ENCODE assay signal across 8 mouse cellular contexts in the genomic region with DNA sequence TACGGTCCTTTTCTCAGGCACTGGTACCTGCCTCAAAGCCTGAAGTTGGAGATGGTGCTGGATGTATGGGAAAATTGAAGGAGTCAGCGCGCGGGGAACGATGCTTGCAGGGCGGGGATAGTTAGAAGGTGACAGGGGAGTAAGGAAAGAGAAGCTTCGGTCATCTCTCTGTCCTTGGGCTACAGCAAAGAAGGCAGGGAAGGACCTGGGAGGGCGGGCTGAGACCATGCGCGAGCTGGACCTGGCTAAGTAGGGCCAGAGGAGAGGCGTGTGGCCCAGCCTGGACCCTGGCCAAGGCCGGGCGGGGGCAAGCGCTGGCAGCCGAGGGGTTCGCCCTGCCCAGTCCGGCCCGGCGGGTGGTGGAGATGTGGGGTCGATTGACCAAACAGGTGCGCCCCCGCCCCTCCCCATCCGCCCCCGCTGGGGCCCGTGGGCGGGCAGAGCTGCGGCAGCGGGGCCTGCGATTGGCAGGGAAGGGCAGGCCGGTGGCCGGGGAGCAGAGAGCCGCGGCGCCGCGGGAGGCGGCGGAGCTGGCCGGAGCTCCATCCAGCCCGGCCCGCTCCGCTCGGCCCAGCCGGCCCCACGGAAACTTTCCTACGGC. TPM values are rescaled to one million over a fixed set of nuclear protein-coding genes. Genes with fewer than 3 reads are reported as not detected.
A peak's percentile ranks its signal among the peaks of the same experiment; 100 is the strongest.
DNase-seq lines count a peak whose midpoint lies in the region; TF ChIP-seq lines count a peak whose summit lies in the region.

No protein-coding gene starts in this region.

- H3K79me2 ChIP-seq in heart, adult 2 months (replicated peaks; ENCODE audit: control insufficient read depth, insufficient read depth, low read length), result no peaks in the 10 kb centered on the region; the same call in 1 of the 2 replicates
- no peaks in the 10 kb centered on the region for H3K79me2 ChIP-seq in myocyte (ENCODE audit: control insufficient read depth, insufficient read depth)

- peak; percentile 99 for DNase-seq in heart, adult 11 months
- no peak for DNase-seq in heart, adult 8-10 months (ENCODE audit: low spot score)
- DNase-seq in embryonic facial prominence, embryonic 10.5 days (ENCODE audit: low spot score), result peak; percentile 70
- DNase-seq in heart, adult 2 months, result peak; percentile 86 to 87
- peak; percentile 95 for DNase-seq in kidney, adult 2 months
- peak; percentile 68 for DNase-seq in liver
- DNase-seq in urinary bladder, postnatal 14 days (ENCODE audit: low spot score), result peak; percentile 76

- H3K9ac ChIP-seq in heart, adult 2 months (ENCODE audit: low read depth, low read length), result peak overlapping the region; percentile 91

- peak overlapping the region; percentile 86 for H3K27ac ChIP-seq in embryonic facial prominence, embryonic 10.5 days (replicated peaks)
- peak overlapping the region; percentile 91 for H3K27ac ChIP-seq in heart, adult 2 months
- peak overlapping the region; percentile 74 for H3K27ac ChIP-seq in kidney, adult 2 months (ENCODE audit: insufficient read depth, low read depth, low read length)

- under 1% methylated on average over 46 of the region's 46 CpGs for WGBS in embryonic facial prominence, embryonic 10.5 days
- WGBS in heart, adult 2 months, result 2% methylated on average over 46 of the region's 46 CpGs
- WGBS in kidney, adult 2 months, result 1% methylated on average over 45 of the region's 46 CpGs

- peaks cover 99% of the 10 kb centered on the region for H3K27me3 ChIP-seq in embryonic facial prominence, embryonic 10.5 days (replicated peaks; ENCODE audit: low read depth, poor library complexity, severe bottlenecking)
- H3K27me3 ChIP-seq in heart, adult 2 months (ENCODE audit: control insufficient read depth, insufficient read depth, low read length), result no peaks in the 10 kb centered on the region
- H3K27me3 ChIP-seq in kidney, adult 2 months (replicated peaks; ENCODE audit: control insufficient read depth, insufficient read depth, low read length), result no peaks in the 10 kb centered on the region
- H3K27me3 ChIP-seq in myocyte (ENCODE audit: control insufficient read depth, insufficient read depth, insufficient read length), result no peaks in the 10 kb centered on the region

- peak overlapping the region; percentile 94 for H3K4me2 ChIP-seq in myocyte (ENCODE audit: low read depth)

- H3K36me3 ChIP-seq in embryonic facial prominence, embryonic 10.5 days (replicated peaks), result no peaks in the 10 kb centered on the region
- peaks cover 3% of the 10 kb centered on the region; the same call in 1 of the 2 replicates for H3K36me3 ChIP-seq in heart, adult 2 months (ENCODE audit: control insufficient read depth, insufficient read depth, low read length)
- no peaks in the 10 kb centered on the region for H3K36me3 ChIP-seq in kidney, adult 2 months (ENCODE audit: control insufficient read depth, insufficient read depth, low read length)
- no peaks in the 10 kb centered on the region for H3K36me3 ChIP-seq in myocyte (ENCODE audit: control insufficient read depth, insufficient read depth)

- TF ChIP-seq EP300 in heart, adult 2 months (IDR thresholded peaks at IDR 0.05; ENCODE audit: insufficient read depth, low read depth, low read length), result no peak

- H3ac ChIP-seq in myocyte (ENCODE audit: control insufficient read depth, insufficient read length), result peak overlapping the region; percentile 28

- H3K4me3 ChIP-seq in embryonic facial prominence, embryonic 10.5 days, result peak overlapping the region; percentile 68
- H3K4me3 ChIP-seq in heart, adult 2 months, result peak overlapping the region; percentile 66
- peak overlapping the region; percentile 54 for H3K4me3 ChIP-seq in kidney, adult 2 months (ENCODE audit: insufficient read depth, low read depth, low read length)
- H3K4me3 ChIP-seq in myocyte, result peak overlapping the region; percentile 27

- TF ChIP-seq CTCF in heart, adult 2 months (IDR thresholded peaks at IDR 0.05), result no peak
- TF ChIP-seq CTCF in kidney, adult 2 months (conservative IDR thresholded peaks at IDR 0.05; ENCODE audit: insufficient read depth, insufficient read length, low read depth, low read length), result no peak

- H3K9me3 ChIP-seq in embryonic facial prominence, embryonic 10.5 days, result no peaks in the 10 kb centered on the region

- TF ChIP-seq POLR2A in heart, adult 2 months (IDR thresholded peaks at IDR 0.05; ENCODE audit: insufficient read depth, low read depth, low read length), result no peak
- no peak for TF ChIP-seq POLR2A in kidney, adult 2 months (IDR thresholded peaks at IDR 0.05; ENCODE audit: low read depth, low read length)
- TF ChIP-seq POLR2A in myocyte (IDR thresholded peaks at IDR 0.05; ENCODE audit: insufficient read length, low read depth), result peak; percentile 43

- intact Hi-C loops in heart, adult 2 months (cut with DNase I), result loop anchor here (5.0 kb wide), 1 partner anchor 35 kb away; no protein-coding TSS in a partner anchor

- H3K4me1 ChIP-seq in embryonic facial prominence, embryonic 10.5 days, result peaks cover 56% of the 10 kb centered on the region
- peaks cover 11% of the 10 kb centered on the region for H3K4me1 ChIP-seq in heart, adult 2 months (ENCODE audit: control insufficient read depth, insufficient read depth, low read length)
- H3K4me1 ChIP-seq in kidney, adult 2 months (ENCODE audit: control insufficient read depth, insufficient read depth, low read length), result no peaks in the 10 kb centered on the region; the same call in 1 of the 2 replicates

TF ChIP-seq in myocyte, 11 proteins besides CTCF, POLR2A, EP300 and RAD21:
- TF ChIP-seq MYOG (IDR thresholded peaks at IDR 0.05; ENCODE audit: control insufficient read depth in 1 of 3, insufficient read depth in 1 of 3, insufficient read length in 2 of 3, low read depth in 2 of 3), result peak in 2 of 3 experiments; percentile 69 to 89
- no peak for TF ChIP-seq TCF12 (IDR thresholded peaks at IDR 0.05; ENCODE audit: insufficient read depth, poor library complexity, severe bottlenecking)
- no peak for TF ChIP-seq CEBPB (IDR thresholded peaks at IDR 0.05; ENCODE audit: insufficient read depth, poor library complexity, severe bottlenecking)
- no peak for TF ChIP-seq POLR2AphosphoS2 (IDR thresholded peaks at IDR 0.05; ENCODE audit: insufficient read length, low read depth)
- peak in 2 of 3 experiments; percentile 65 to 93 for TF ChIP-seq MYOD1 (IDR thresholded peaks at IDR 0.05; ENCODE audit: control insufficient read depth in 1 of 3, insufficient read length in 2 of 3, low read depth in 2 of 3)
- TF ChIP-seq MAX (IDR thresholded peaks at IDR 0.05; ENCODE audit: low read depth), result no peak
- no peak for TF ChIP-seq TCF3 (IDR thresholded peaks at IDR 0.05; ENCODE audit: insufficient read length, low read depth)

RNA-seq across cellular contexts. Expression of gene Dab2ip, which starts 24.4 kb away (rescaled TPM):
- total RNA-seq in heart, adult 8-10 months (2022), result 10 to 100 TPM; 41.4 to 47.5 (median 46.5) TPM
- polyA plus RNA-seq in embryonic facial prominence, embryonic 10.5 days (2016; fragmentation: Nextera tagmentation; extraction: Ambion mirVana), result 34.7 and 35.4 TPM in 2 replicates
- total RNA-seq in heart, adult 2 months (2021), result 10 to 100 TPM; 45.6 to 47.9 TPM
- 34.5 and 37.5 TPM in 2 replicates for polyA plus RNA-seq in heart, adult 2 months (2012; rRNA removed)
- polyA plus RNA-seq in kidney, adult 2 months (2012; rRNA removed), result 32.9 and 42.9 TPM in 2 replicates
- 46.9 TPM for polyA plus RNA-seq in myocyte (2012; fragmentation: generic; extraction: Trizol)
